Mouse (Mus musculus): ENCODE data around the gene Sec31b. TPM values are rescaled to one million over a fixed set of nuclear protein-coding genes. Genes with fewer than 3 reads are reported as not detected.

The Sec31b gene
- total RNA-seq, 2 experiments from 2014 or later: 7.6 to 8.5 TPM

DNA sequence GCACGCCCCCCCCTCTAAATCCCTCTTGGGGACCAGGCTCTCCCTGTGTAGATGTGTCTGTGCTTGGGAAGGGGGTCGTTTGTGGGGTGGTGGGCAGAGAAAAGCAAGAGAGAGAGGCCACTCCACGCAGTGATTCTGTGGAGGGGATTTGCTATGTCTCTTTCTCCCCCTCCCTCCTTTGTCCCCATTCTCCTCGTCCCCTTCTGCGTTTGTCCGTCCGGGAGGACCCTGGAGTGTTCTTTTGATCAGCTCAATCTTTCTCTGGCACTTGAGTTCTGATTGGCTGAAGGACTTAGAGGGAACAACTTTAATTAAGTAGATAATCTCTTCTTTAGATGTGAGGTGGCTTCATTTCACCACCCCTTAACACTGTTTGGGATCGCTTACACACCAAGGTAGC lies 52.5 kb downstream of the Sec31b start, which contains the start of gene Wnt8b:
Gene Wnt8b, plus strand, starts transcription at position 345 of the 400 bp plus-strand sequence.
- intact Hi-C loops (cut with DNase I): no loop called here
- no peak for DNase-seq

GRCm38 (mm10) chr19:44487266-44487665 lies 58.4 kb downstream of the Sec31b start:
- intact Hi-C loops (cut with DNase I): no loop called here
- peak; percentile 17 to 25 for DNase-seq

DNA sequence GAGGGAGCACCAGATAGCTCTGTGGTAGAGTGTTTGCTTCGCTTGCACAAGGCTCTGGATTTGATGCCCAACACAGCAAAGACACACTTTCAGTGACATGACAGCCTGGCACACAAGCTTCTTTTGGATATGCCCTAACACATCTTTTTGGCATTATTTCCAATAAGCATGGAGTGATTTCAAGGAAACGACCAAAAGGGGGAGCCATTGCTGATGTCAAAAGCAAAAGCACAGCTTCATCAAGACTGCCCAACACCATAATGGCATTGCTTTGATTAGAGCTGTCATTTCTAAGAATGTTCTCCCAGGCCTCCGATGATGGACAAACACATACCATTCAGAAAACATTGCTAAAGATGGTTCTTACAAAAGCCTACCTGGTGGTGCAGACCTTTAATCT lies 69.1 kb downstream of the Sec31b start:
- intact Hi-C loops (cut with DNase I): loop anchor here (5.0 kb wide), 1 partner anchor 61 kb away; no protein-coding TSS in a partner anchor
- no peak for DNase-seq

- intact Hi-C loops (cut with DNase I): loop anchor here (5.0 kb wide), 1 partner anchor 62 kb away; no protein-coding TSS in a partner anchor
- peak in 1 of 2 experiments; percentile 24 for DNase-seq
Measured at GRCm38 (mm10) chr19:44475268-44475667, 70.4 kb downstream of the Sec31b start.

DNA sequence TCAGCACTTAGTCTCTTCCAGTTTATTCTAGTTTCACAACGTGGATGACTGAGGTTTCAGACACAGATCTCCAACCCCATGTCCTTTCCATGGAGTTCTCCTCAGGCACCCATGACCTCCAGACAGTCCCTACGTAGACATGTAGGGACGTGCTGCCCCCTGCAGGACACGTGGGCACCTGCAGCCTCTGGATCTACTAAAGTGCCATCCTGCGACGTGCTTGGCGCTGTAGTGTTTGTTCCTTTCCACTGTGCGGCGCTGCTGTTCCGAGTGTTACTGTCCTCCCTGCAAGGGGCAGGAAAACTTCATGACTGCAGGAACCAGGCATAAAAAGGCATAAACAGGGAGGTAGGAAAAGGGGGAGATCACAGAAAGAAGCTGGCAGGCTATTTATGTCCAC lies 71.5 kb downstream of the Sec31b start:
- DNase-seq: peak; percentile 77 to 84
- intact Hi-C loops (cut with DNase I): no loop called here

Other genes starting within 250 kb of the Sec31b start
- gene Scd4, start 212.8 kb downstream of the Sec31b start, total RNA-seq (2021): 10 to 100 TPM in 1 of 2 experiments, 1 to 10 TPM in 1; 8.2 to 15.2 TPM
- gene Scd1, start 138.0 kb downstream of the Sec31b start, total RNA-seq (2021): 10 to 100 TPM; 25.8 to 78.5 TPM
- gene Wnt8b, start 52.4 kb downstream of the Sec31b start, total RNA-seq (2021): not detected
- gene Gm20538, start 7.0 kb upstream of the Sec31b start, total RNA-seq (2021): not detected
- gene Ndufb8, start 9.6 kb upstream of the Sec31b start, total RNA-seq (2021): 1,000 to 10,000 TPM; 2,008 to 2,098 TPM
- gene Hif1an, start 17.0 kb upstream of the Sec31b start, total RNA-seq (2021): 10 to 100 TPM; 54.3 to 59.0 TPM
- gene Pax2, start 210.2 kb upstream of the Sec31b start, total RNA-seq (2021): not detected